Mouse (Mus musculus) hindbrain, postnatal 0 days (tissue): ENCODE measurements around the gene Lsm3. TPM values are rescaled to one million over a fixed set of nuclear protein-coding genes. Genes with fewer than 3 reads are reported as not detected.

Source experiments
- ATAC-seq: fragments of 200-750 bp; cut with Nextera tagmentation; 2 replicates; pipeline ENCODE4 v1.8.0; 2017; ENCODE audit warnings: mild to moderate bottlenecking, moderate TSS enrichment, moderate library complexity
- DNase-seq: peaks from one replicate; pipeline ENCODE4 v3.0.0-alpha.2; 2015; ENCODE audit warnings: low spot score
- H3K27ac ChIP-seq: fragments of 300-500 bp; sonication (generic); 2 replicates; pipeline ENCODE4 v1.5.1; 2014; ENCODE audit warnings: mild to moderate bottlenecking
- H3K27me3 ChIP-seq: fragments of 300-500 bp; sonication (generic); 2 replicates; pipeline ENCODE4 v1.6.1; 2014; ENCODE audit warnings: low read length, mixed read lengths; ENCODE audit not compliant: insufficient read depth
- H3K36me3 ChIP-seq: fragments of 300-500 bp; sonication (generic); 2 replicates; pipeline ENCODE4 v1.6.1; 2014; ENCODE audit warnings: low read length, mixed read lengths; ENCODE audit not compliant: insufficient read depth
- H3K4me1 ChIP-seq: fragments of 300-500 bp; sonication (generic); 2 replicates; pipeline ENCODE4 v1.6.1; 2014; ENCODE audit warnings: antibody characterized with exemption, low read length, mixed read lengths; ENCODE audit not compliant: insufficient read depth
- H3K4me2 ChIP-seq: fragments of 300-500 bp; sonication (generic); 2 replicates; pipeline ENCODE4 v1.6.1; 2014; ENCODE audit warnings: low read depth, mild to moderate bottlenecking, low read length, moderate library complexity, mixed read lengths
- H3K4me3 ChIP-seq: fragments of 300-500 bp; sonication (generic); 2 replicates; pipeline ENCODE4 v1.5.1; 2014; ENCODE audit warnings: low read length
- H3K9ac ChIP-seq: fragments of 300-500 bp; sonication (generic); replicated peaks from 2 replicates; pipeline ENCODE4 v1.6.1; 2014; ENCODE audit warnings: mild to moderate bottlenecking, low read length, moderate library complexity, mixed read lengths
- H3K9me3 ChIP-seq: fragments of 300-500 bp; sonication (generic); 2 replicates; pipeline ENCODE4 v1.6.1; 2016; ENCODE audit warnings: low read length, mixed read lengths
- CTCF ChIP-seq: IDR thresholded peaks from 2 replicates; pipeline ENCODE4 v1.5.1; 2016; ENCODE audit warnings: antibody characterized with exemption, control low read depth, low read depth
- WGBS: fragments of 180-500 bp; shearing (Covaris S2); extraction: QIAGEN DNeasy Blood & Tissue Kit; methylation state at CpG from one replicate; pipeline ENCODE4 v1.1.7; 2014; 5-methylcytosine and 5-hydroxymethylcytosine counted together
- polyA plus RNA-seq: library from polyadenylated mRNA; unstranded; fragments of >200 nt; fragmentation: Nextera tagmentation; extraction: Ambion mirVana; gene quantifications from 2 replicates; pipeline ENCODE4 v1.2.1, GENCODE M21; 2015
- total RNA-seq: library from RNA; depleted of rRNA; stranded (reverse); fragments of >200 nt; gene quantifications from 2 replicates; pipeline ENCODE4 v1.2.3, GENCODE M21; 2014

The Lsm3 gene
- total and polyA plus RNA-seq, 2 experiments from 2014 or later: 40.9 to 184 TPM

GRCm38 (mm10) chr6:91534268-91534667, 18.5 kb downstream of the Lsm3 start:
- WGBS: 83% methylated on average over 4 of the region's 4 CpGs

GRCm38 (mm10) chr6:91535231-91535630, 19.5 kb downstream of the Lsm3 start:
- TF ChIP-seq CTCF: no peak
- no peak for ATAC-seq

More at GRCm38 (mm10) chr6:91534268-91534667, 18.5 kb downstream of the Lsm3 start:
- H3K9ac ChIP-seq: no peak overlapping the region
- no peak overlapping the region for H3K4me3 ChIP-seq
- ATAC-seq (no peak), DNase-seq (no peak)
- H3K4me2 ChIP-seq: no peak overlapping the region
- H3K9me3 ChIP-seq: no peaks in the 10 kb centered on the region
- no peak overlapping the region for H3K27ac ChIP-seq
- TF ChIP-seq CTCF: no peak
- no peaks in the 10 kb centered on the region for H3K27me3 ChIP-seq
- no peaks in the 10 kb centered on the region for H3K36me3 ChIP-seq
- no peaks in the 10 kb centered on the region for H3K4me1 ChIP-seq

GRCm38 (mm10) chr6:91536047-91536765, 20.5 kb downstream of the Lsm3 start:
- WGBS: 92% methylated on average over 11 of the region's 11 CpGs
- Histone ChIP-seq H3K27ac (no peak overlapping the region), H3K36me3 (no peaks in the 10 kb centered on the region), H3K4me1 (no peaks in the 10 kb centered on the region), H3K27me3 (no peaks in the 10 kb centered on the region), H3K9me3 (no peaks in the 10 kb centered on the region), H3K9ac (no peak overlapping the region), H3K4me3 (no peak overlapping the region), H3K4me2 (no peak overlapping the region)
- no peak for TF ChIP-seq CTCF
- DNase-seq: no peak
- ATAC-seq: no peak

More at GRCm38 (mm10) chr6:91535231-91535630, 19.5 kb downstream of the Lsm3 start:
- H3K4me2 ChIP-seq: no peak overlapping the region
- H3K9ac ChIP-seq: no peak overlapping the region
- no peaks in the 10 kb centered on the region for H3K4me1 ChIP-seq
- no peaks in the 10 kb centered on the region for H3K9me3 ChIP-seq
- H3K36me3 ChIP-seq: no peaks in the 10 kb centered on the region
- no peak for DNase-seq
- no peak overlapping the region for H3K4me3 ChIP-seq
- no peaks in the 10 kb centered on the region for H3K27me3 ChIP-seq
- WGBS: 57% methylated on average over 3 of the region's 3 CpGs
- no peak overlapping the region for H3K27ac ChIP-seq

- H3K4me2 ChIP-seq: no peak overlapping the region
- no peak overlapping the region for H3K4me3 ChIP-seq
- H3K27ac ChIP-seq: no peak overlapping the region
- H3K4me1 ChIP-seq: no peaks in the 10 kb centered on the region
- no peak overlapping the region for H3K9ac ChIP-seq
- H3K36me3 ChIP-seq: no peaks in the 10 kb centered on the region
- H3K9me3 ChIP-seq: no peaks in the 10 kb centered on the region
- WGBS: 46% methylated on average over 3 of the region's 3 CpGs
- DNase-seq (no peak), ATAC-seq (no peak)
- H3K27me3 ChIP-seq: no peaks in the 10 kb centered on the region
- TF ChIP-seq CTCF: no peak
Measured at GRCm38 (mm10) chr6:91541276-91541675, 25.5 kb downstream of the Lsm3 start.

- ATAC-seq (no peak), DNase-seq (no peak)
- WGBS: 92% methylated on average over 5 of the region's 5 CpGs
- Histone ChIP-seq H3K9me3 (no peaks in the 10 kb centered on the region), H3K4me1 (no peaks in the 10 kb centered on the region), H3K27ac (no peak overlapping the region), H3K4me3 (no peak overlapping the region), H3K4me2 (no peak overlapping the region), H3K36me3 (no peaks in the 10 kb centered on the region), H3K27me3 (no peaks in the 10 kb centered on the region), H3K9ac (no peak overlapping the region)
- no peak for TF ChIP-seq CTCF
Measured at GRCm38 (mm10) chr6:91543056-91543455, 27.3 kb downstream of the Lsm3 start.

GRCm38 (mm10) chr6:91546241-91546884, 30.6 kb downstream of the Lsm3 start:
- Histone ChIP-seq H3K27me3 (no peaks in the 10 kb centered on the region), H3K4me3 (no peak overlapping the region), H3K36me3 (no peaks in the 10 kb centered on the region), H3K4me2 (no peak overlapping the region), H3K4me1 (no peaks in the 10 kb centered on the region), H3K9ac (no peak overlapping the region), H3K9me3 (no peaks in the 10 kb centered on the region), H3K27ac (no peak overlapping the region)
- WGBS: 69% methylated on average over 9 of the region's 9 CpGs
- no peak for TF ChIP-seq CTCF
- DNase-seq (no peak), ATAC-seq (no peak)

- ATAC-seq (no peak), DNase-seq (no peak)
- Histone ChIP-seq H3K4me1 (no peaks in the 10 kb centered on the region), H3K4me3 (no peak overlapping the region), H3K9ac (no peak overlapping the region), H3K9me3 (no peaks in the 10 kb centered on the region), H3K27me3 (no peaks in the 10 kb centered on the region), H3K36me3 (no peaks in the 10 kb centered on the region), H3K4me2 (no peak overlapping the region), H3K27ac (no peak overlapping the region)
- WGBS: 63% methylated on average over 1 of the region's 1 CpGs
- TF ChIP-seq CTCF: no peak
Measured at GRCm38 (mm10) chr6:91547313-91547712, 31.6 kb downstream of the Lsm3 start.
